Mouse (Mus musculus): ENCODE measurements around the gene Gm28035.
A peak's percentile ranks its signal among the peaks of the same experiment; 100 is the strongest.

Gene Gm28035

GRCm38 (mm10) chr2:30240267-30240666, at the start of gene Gm28035:
Gene Gm28035 (plus strand): TSS chr2:30240567.
- DNase-seq: no peak

- no peak for DNase-seq
Observed at GRCm38 (mm10) chr2:30191790-30192580, 48.4 kb upstream of the Gm28035 start.

- no peak for DNase-seq
Observed at GRCm38 (mm10) chr2:30194656-30195055, 45.7 kb upstream of the Gm28035 start.

GRCm38 (mm10) chr2:30198021-30198420, 42.3 kb upstream of the Gm28035 start:
- DNase-seq: no peak

- no peak for DNase-seq
Observed at GRCm38 (mm10) chr2:30199984-30200383, 40.4 kb upstream of the Gm28035 start.

- DNase-seq: no peak
Observed at GRCm38 (mm10) chr2:30200388-30200925, 39.9 kb upstream of the Gm28035 start.

- no peak for DNase-seq
Observed at GRCm38 (mm10) chr2:30203439-30203838, 36.9 kb upstream of the Gm28035 start.

GRCm38 (mm10) chr2:30205255-30205628, 35.1 kb upstream of the Gm28035 start:
- peak; percentile 26 for DNase-seq

GRCm38 (mm10) chr2:30205629-30206357, 34.6 kb upstream of the Gm28035 start, which contains the start of gene Kyat1:
Gene Kyat1 (minus strand): TSS chr2:30205847.
- peak; percentile 94 for DNase-seq

GRCm38 (mm10) chr2:30207401-30207800, 33.0 kb upstream of the Gm28035 start:
- DNase-seq: no peak

GRCm38 (mm10) chr2:30207886-30208285, 32.5 kb upstream of the Gm28035 start:
- no peak for DNase-seq

GRCm38 (mm10) chr2:30211408-30212168, 28.8 kb upstream of the Gm28035 start:
- no peak for DNase-seq

- no peak for DNase-seq
Observed at GRCm38 (mm10) chr2:30212169-30212545, 28.2 kb upstream of the Gm28035 start.

- no peak for DNase-seq
Observed at GRCm38 (mm10) chr2:30212951-30213350, 27.4 kb upstream of the Gm28035 start.

GRCm38 (mm10) chr2:30214745-30215144, 25.6 kb upstream of the Gm28035 start:
- no peak for DNase-seq

- DNase-seq: no peak
Observed at GRCm38 (mm10) chr2:30215493-30215892, 24.9 kb upstream of the Gm28035 start.

- DNase-seq: no peak
Observed at GRCm38 (mm10) chr2:30216293-30216692, 24.1 kb upstream of the Gm28035 start.

- DNase-seq: no peak
Observed at GRCm38 (mm10) chr2:30235593-30235992, 4.8 kb upstream of the Gm28035 start.

- DNase-seq: no peak
Observed at GRCm38 (mm10) chr2:30236426-30237198, 3.8 kb upstream of the Gm28035 start.

GRCm38 (mm10) chr2:30237199-30237880, 3.0 kb upstream of the Gm28035 start, which contains the start of gene Lrrc8a:
Gene Lrrc8a (plus strand): TSS chr2:30237715.
- DNase-seq: peak; percentile 99

- DNase-seq: peak; percentile 59
Observed at GRCm38 (mm10) chr2:30237881-30238280, 2.5 kb upstream of the Gm28035 start.

All from layer of hippocampus, adult 9-11 months (tissue).